Mouse (Mus musculus): ENCODE measurements around the gene Psmd13.

DNA sequence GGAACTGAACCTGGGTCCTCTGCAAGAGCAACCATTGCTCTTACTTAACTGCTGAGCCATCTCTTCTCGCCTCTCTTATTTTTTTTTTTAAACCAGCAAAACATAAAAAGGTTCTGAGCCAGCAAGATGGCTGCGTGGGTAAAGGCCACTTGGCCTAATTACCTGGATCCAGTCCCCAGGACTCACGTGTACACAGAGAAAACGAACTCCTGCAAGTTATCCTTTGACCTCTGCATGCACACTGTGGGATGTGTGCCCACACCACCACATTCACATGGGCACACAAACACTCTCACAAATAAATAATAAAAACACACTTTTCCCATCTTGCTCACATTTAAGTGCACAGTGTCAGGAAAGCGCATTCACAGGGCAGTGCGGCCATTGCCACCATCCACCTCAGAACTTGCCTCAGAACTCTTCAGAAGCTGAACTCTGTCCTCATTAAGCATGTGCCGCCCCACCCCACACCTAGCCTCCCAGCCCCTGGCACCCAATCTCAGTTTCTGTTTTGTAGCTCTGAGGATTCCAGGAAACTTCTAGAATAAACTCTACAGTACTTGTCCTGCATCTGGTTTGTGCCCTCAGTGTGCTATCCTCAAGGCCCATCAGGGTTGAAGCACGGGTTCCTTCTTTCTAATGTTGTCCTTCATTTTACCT, 32.4 kb downstream of the Psmd13 start:
- TF ChIP-seq MYOD1 (IDR thresholded peaks at IDR 0.05; ENCODE audit: control insufficient read depth in 1 of 3, insufficient read length in 2 of 3, low read depth in 2 of 3) (no peak), POLR2A (IDR thresholded peaks at IDR 0.05; ENCODE audit: insufficient read length, low read depth) (no peak), MYOG (IDR thresholded peaks at IDR 0.05; ENCODE audit: control insufficient read depth in 1 of 3, insufficient read depth in 1 of 3, insufficient read length in 2 of 3, low read depth in 2 of 3) (no peak), MAX (IDR thresholded peaks at IDR 0.05; ENCODE audit: low read depth) (no peak), USF1 (IDR thresholded peaks at IDR 0.05; ENCODE audit: low read depth) (no peak), SRF (IDR thresholded peaks at IDR 0.05; ENCODE audit: control insufficient read depth, insufficient read length, low read depth) (no peak), TCF12 (IDR thresholded peaks at IDR 0.05; ENCODE audit: insufficient read depth, poor library complexity, severe bottlenecking) (no peak), TCF3 (IDR thresholded peaks at IDR 0.05; ENCODE audit: insufficient read length, low read depth) (no peak), POLR2AphosphoS2 (IDR thresholded peaks at IDR 0.05; ENCODE audit: insufficient read length, low read depth) (no peak), CEBPB (IDR thresholded peaks at IDR 0.05; ENCODE audit: insufficient read depth, poor library complexity, severe bottlenecking) (no peak), E2F4 (IDR thresholded peaks at IDR 0.05; ENCODE audit: insufficient read depth) (no peak)

Data from myocyte (in vitro differentiated cells).